Comparison of ENCODE assay signal across 9 mouse cellular contexts in genomic region chr11:50939621-50940366, GRCm38 (mm10). TPM values are rescaled to one million over a fixed set of nuclear protein-coding genes. Genes with fewer than 3 reads are reported as not detected.
DNase-seq lines count a peak whose midpoint lies in the region; ATAC-seq and TF ChIP-seq lines count a peak whose summit lies in the region.
"Had no signal": no experiment of that assay in that cellular context is flagged by ENCODE, and none has a peak within 500 bp of the region (broad histone marks: within the 10 kb centered on the region; RNA-seq: fewer than 3 reads in every experiment).

No protein-coding gene starts in this region.

- no peaks in the 10 kb centered on the region for H3K36me3 ChIP-seq in liver, postnatal 0 days (replicated peaks; ENCODE audit: insufficient read depth, low read length)
- no peaks in the 10 kb centered on the region for H3K36me3 ChIP-seq in liver, embryonic 12.5 days
- no peaks in the 10 kb centered on the region for H3K36me3 ChIP-seq in embryonic facial prominence, embryonic 10.5 days (replicated peaks)
- no peaks in the 10 kb centered on the region for H3K36me3 ChIP-seq in intestine, postnatal 0 days (ENCODE audit: control insufficient read depth, insufficient read depth)
- H3K36me3 ChIP-seq: heart, embryonic 13.5 days had no signal

- ATAC-seq in liver, postnatal 0 days: no peak
- no peak for ATAC-seq in liver, embryonic 12.5 days
- ATAC-seq in intestine, postnatal 0 days: no peak

- no peak overlapping the region for H3K9ac ChIP-seq in liver, postnatal 0 days (replicated peaks)
- no peak overlapping the region for H3K9ac ChIP-seq in liver, embryonic 12.5 days
- H3K9ac ChIP-seq in intestine, postnatal 0 days (ENCODE audit: low read depth, low read length): no peak overlapping the region
- H3K9ac ChIP-seq: heart, embryonic 13.5 days had no signal

- H3K4me1 ChIP-seq in liver, postnatal 0 days (ENCODE audit: insufficient read depth): no peaks in the 10 kb centered on the region
- H3K4me1 ChIP-seq in liver, embryonic 12.5 days: no peaks in the 10 kb centered on the region
- H3K4me1 ChIP-seq in embryonic facial prominence, embryonic 10.5 days: no peaks in the 10 kb centered on the region
- H3K4me1 ChIP-seq in intestine, postnatal 0 days (replicated peaks; ENCODE audit: control insufficient read depth, insufficient read depth, low read length): no peaks in the 10 kb centered on the region
- H3K4me1 ChIP-seq: heart, embryonic 13.5 days had no signal

- DNase-seq in liver, postnatal 0 days: peak; percentile 23
- peak; percentile 57 for DNase-seq in WW6 (ENCODE audit: low read depth, low spot score)
- peak; percentile 58 for DNase-seq in embryonic facial prominence, embryonic 10.5 days (ENCODE audit: low spot score)
- DNase-seq in mesoderm, embryonic 11.5 days (ENCODE audit: low read depth, low spot score): peak; percentile 74
- DNase-seq in ovary, adult 18-20 months (ENCODE audit: low spot score): no peak
- DNase-seq in spleen, adult 12 weeks (ENCODE audit: low spot score): no peak

- TF ChIP-seq CTCF in liver, postnatal 0 days (IDR thresholded peaks at IDR 0.05; ENCODE audit: low read depth): peak; percentile 94
- TF ChIP-seq CTCF in intestine, postnatal 0 days (IDR thresholded peaks at IDR 0.05; ENCODE audit: low read depth): peak; percentile 95

- H3K27ac ChIP-seq in liver, postnatal 0 days (ENCODE audit: low read depth): no peak overlapping the region
- H3K27ac ChIP-seq in liver, embryonic 12.5 days: no peak overlapping the region
- no peak overlapping the region for H3K27ac ChIP-seq in embryonic facial prominence, embryonic 10.5 days (replicated peaks)
- H3K27ac ChIP-seq in intestine, postnatal 0 days (ENCODE audit: low read depth, low read length): no peak overlapping the region
- H3K27ac ChIP-seq: heart, embryonic 13.5 days had no signal

- whole genome bisulfite sequencing in liver, postnatal 0 days (ENCODE audit: insufficient replicate concordance): 33% methylated on average over 14 of the region's 14 CpGs
- 29% methylated on average over 14 of the region's 14 CpGs for WGBS in liver, embryonic 12.5 days (ENCODE audit: insufficient replicate concordance)
- 34% methylated on average over 14 of the region's 14 CpGs for WGBS in embryonic facial prominence, embryonic 10.5 days
- 37% methylated on average over 14 of the region's 14 CpGs for WGBS in intestine, postnatal 0 days

- TF ChIP-seq EP300 in liver, postnatal 0 days (IDR thresholded peaks at IDR 0.05; ENCODE audit: low read depth): no peak

- H3K4me2 ChIP-seq in liver, postnatal 0 days (ENCODE audit: low read depth, low read length): no peak overlapping the region
- no peak overlapping the region for H3K4me2 ChIP-seq in liver, embryonic 12.5 days
- no peak overlapping the region for H3K4me2 ChIP-seq in intestine, postnatal 0 days (replicated peaks; ENCODE audit: low read depth)
- H3K4me2 ChIP-seq: heart, embryonic 13.5 days had no signal

- H3K27me3 ChIP-seq in liver, postnatal 0 days (ENCODE audit: insufficient read depth, low read length): no peaks in the 10 kb centered on the region
- H3K27me3 ChIP-seq in liver, embryonic 12.5 days (replicated peaks): peaks cover 4% of the 10 kb centered on the region
- H3K27me3 ChIP-seq in embryonic facial prominence, embryonic 10.5 days (replicated peaks; ENCODE audit: low read depth, poor library complexity, severe bottlenecking): 0 out of 2 replicates have a peak, but pooled peaks cover 9% of the 10 kb centered on the region
- no peaks in the 10 kb centered on the region for H3K27me3 ChIP-seq in intestine, postnatal 0 days (replicated peaks; ENCODE audit: control insufficient read depth, insufficient read depth, low read length)

- no peak overlapping the region for H3K4me3 ChIP-seq in liver, postnatal 0 days (ENCODE audit: low read depth, low read length)
- H3K4me3 ChIP-seq in liver, embryonic 12.5 days: no peak overlapping the region
- no peak overlapping the region for H3K4me3 ChIP-seq in embryonic facial prominence, embryonic 10.5 days
- H3K4me3 ChIP-seq in intestine, postnatal 0 days (ENCODE audit: low read depth, low read length): no peak overlapping the region
- H3K4me3 ChIP-seq: heart, embryonic 13.5 days had no signal

- H3K9me3 ChIP-seq in liver, postnatal 0 days (ENCODE audit: low read length): no peaks in the 10 kb centered on the region
- H3K9me3 ChIP-seq in liver, embryonic 12.5 days (replicated peaks): no peaks in the 10 kb centered on the region
- H3K9me3 ChIP-seq in embryonic facial prominence, embryonic 10.5 days: no peaks in the 10 kb centered on the region
- H3K9me3 ChIP-seq in intestine, postnatal 0 days (ENCODE audit: control insufficient read depth): no peaks in the 10 kb centered on the region
- H3K9me3 ChIP-seq: heart, embryonic 13.5 days had no signal

RNA-seq across cellular contexts. Expression of gene 4933414I15Rik, which starts 3.8 kb away (rescaled TPM):
- not detected in 2 replicates for polyA plus RNA-seq in liver, postnatal 0 days (2015; fragmentation: Nextera tagmentation; extraction: Ambion mirVana)
- polyA plus RNA-seq in liver, embryonic 12.5 days (2016; fragmentation: Nextera tagmentation; extraction: Ambion mirVana): not detected in 2 replicates
- not detected in 2 replicates for polyA plus RNA-seq in embryonic facial prominence, embryonic 10.5 days (2016; fragmentation: Nextera tagmentation; extraction: Ambion mirVana)
- not detected in 2 replicates for polyA plus RNA-seq in intestine, postnatal 0 days (2015; fragmentation: Nextera tagmentation; extraction: Ambion mirVana)
- polyA plus RNA-seq: heart, embryonic 13.5 days had no signal

RNA-seq across cellular contexts. Expression of gene Zfp354b, which starts 8.4 kb away (rescaled TPM):
- polyA plus RNA-seq in liver, postnatal 0 days (2015; fragmentation: Nextera tagmentation; extraction: Ambion mirVana): 0.33 and 0.36 TPM in 2 replicates
- polyA plus RNA-seq in liver, embryonic 12.5 days (2016; fragmentation: Nextera tagmentation; extraction: Ambion mirVana): 0.29 and 0.39 TPM in 2 replicates
- 0.75 and 0.79 TPM in 2 replicates for polyA plus RNA-seq in embryonic facial prominence, embryonic 10.5 days (2016; fragmentation: Nextera tagmentation; extraction: Ambion mirVana)
- polyA plus RNA-seq in intestine, postnatal 0 days (2015; fragmentation: Nextera tagmentation; extraction: Ambion mirVana): 0.54 and 0.63 TPM in 2 replicates

RNA-seq across cellular contexts. Expression of gene Prop1, which starts 13.8 kb away (rescaled TPM):
- not detected in 2 replicates for polyA plus RNA-seq in liver, postnatal 0 days (2015; fragmentation: Nextera tagmentation; extraction: Ambion mirVana)
- polyA plus RNA-seq in liver, embryonic 12.5 days (2016; fragmentation: Nextera tagmentation; extraction: Ambion mirVana): not detected in 2 replicates
- not detected in 2 replicates for polyA plus RNA-seq in embryonic facial prominence, embryonic 10.5 days (2016; fragmentation: Nextera tagmentation; extraction: Ambion mirVana)
- polyA plus RNA-seq in intestine, postnatal 0 days (2015; fragmentation: Nextera tagmentation; extraction: Ambion mirVana): not detected in 2 replicates
- polyA plus RNA-seq: heart, embryonic 13.5 days had no signal

RNA-seq across cellular contexts. Expression of gene Zfp2, which starts 23.8 kb away (rescaled TPM):
- polyA plus RNA-seq in liver, postnatal 0 days (2015; fragmentation: Nextera tagmentation; extraction: Ambion mirVana): 1.3 and 1.5 TPM in 2 replicates
- 3.1 and 3.3 TPM in 2 replicates for polyA plus RNA-seq in liver, embryonic 12.5 days (2016; fragmentation: Nextera tagmentation; extraction: Ambion mirVana)
- polyA plus RNA-seq in embryonic facial prominence, embryonic 10.5 days (2016; fragmentation: Nextera tagmentation; extraction: Ambion mirVana): 21.3 and 21.6 TPM in 2 replicates
- 2.1 and 2.7 TPM in 2 replicates for polyA plus RNA-seq in intestine, postnatal 0 days (2015; fragmentation: Nextera tagmentation; extraction: Ambion mirVana)

RNA-seq across cellular contexts. Expression of gene Olfr1378, which starts 26.5 kb away (rescaled TPM):
- not detected in 2 replicates for polyA plus RNA-seq in liver, postnatal 0 days (2015; fragmentation: Nextera tagmentation; extraction: Ambion mirVana)
- not detected in 2 replicates for polyA plus RNA-seq in liver, embryonic 12.5 days (2016; fragmentation: Nextera tagmentation; extraction: Ambion mirVana)
- polyA plus RNA-seq in embryonic facial prominence, embryonic 10.5 days (2016; fragmentation: Nextera tagmentation; extraction: Ambion mirVana): not detected in 2 replicates
- not detected in 2 replicates for polyA plus RNA-seq in intestine, postnatal 0 days (2015; fragmentation: Nextera tagmentation; extraction: Ambion mirVana)
- polyA plus RNA-seq: heart, embryonic 13.5 days had no signal

Comparison
In these comparisons a context has a peak if more than half of its experiments do, and no peak if none do; other contexts are left out.
1. DNase-seq: peak in liver, postnatal 0 days (single experiment), WW6 (single experiment), embryonic facial prominence, embryonic 10.5 days (single experiment) and mesoderm, embryonic 11.5 days (single experiment); none in ovary, adult 18-20 months (single experiment) and spleen, adult 12 weeks (single experiment).